25 mouse cellular contexts compared by ENCODE assay signal in the genomic region with DNA sequence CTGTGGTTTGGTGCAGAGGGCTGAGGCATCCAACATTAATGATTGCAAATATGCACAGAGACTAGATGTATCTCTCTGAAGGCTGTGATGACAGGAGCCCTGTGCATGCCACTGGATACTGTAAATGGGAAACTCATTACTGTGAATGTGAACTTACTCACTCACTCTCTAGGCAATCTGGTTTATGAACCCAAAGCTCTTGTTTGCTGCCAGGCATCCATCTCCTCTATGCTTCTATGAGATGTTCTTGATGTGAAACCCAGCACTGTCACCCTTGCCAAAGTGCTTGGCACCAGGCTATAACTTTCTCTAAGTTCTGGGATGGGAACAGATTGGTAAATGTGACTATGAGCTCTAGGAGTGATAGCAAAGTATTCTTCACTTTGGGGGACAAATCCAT.
"Had no signal": no experiment of that assay in that cellular context is flagged by ENCODE, and none has a peak within 500 bp of the region (broad histone marks: within the 10 kb centered on the region; RNA-seq: fewer than 3 reads in every experiment).

No protein-coding gene starts in this region.

- H3K4me1 ChIP-seq: heart, embryonic 10.5 days; heart, embryonic 12.5 days; intestine, embryonic 15.5 days; limb, embryonic 10.5 days; limb, embryonic 12.5 days; liver, embryonic 13.5 days had no signal

- H3K9ac ChIP-seq: heart, embryonic 12.5 days; hindbrain, embryonic 12.5 days; hindbrain, embryonic 14.5 days; intestine, embryonic 15.5 days; limb, embryonic 12.5 days; liver, embryonic 13.5 days had no signal

- H3K4me3 ChIP-seq: heart, embryonic 10.5 days; heart, embryonic 12.5 days; hindbrain, embryonic 10.5 days; hindbrain, embryonic 12.5 days; intestine, embryonic 15.5 days; layer of hippocampus, adult 2 months; left cerebral cortex, adult 2 months; limb, embryonic 10.5 days; limb, embryonic 12.5 days; liver, embryonic 13.5 days had no signal

- DNase-seq: gastrocnemius, postnatal 14 days; gastrocnemius, postnatal 36 days; heart, adult 11 months; heart, postnatal 10 days; heart, postnatal 4 days; kidney, adult 18-20 months; kidney, adult 8-10 months; kidney, postnatal 10 days; kidney, postnatal 25 days; kidney, postnatal 4 days; liver; liver, embryonic 13.5 days had no signal

- H3K27ac ChIP-seq: heart, embryonic 10.5 days; hindbrain, embryonic 10.5 days; hindbrain, embryonic 12.5 days; hindbrain, embryonic 14.5 days; intestine, embryonic 15.5 days; layer of hippocampus, adult 2 months; left cerebral cortex, adult 2 months; limb, embryonic 10.5 days; limb, embryonic 12.5 days; liver, embryonic 13.5 days had no signal

- H3K36me3 ChIP-seq: heart, embryonic 10.5 days; heart, embryonic 12.5 days; hindbrain, embryonic 10.5 days; hindbrain, embryonic 12.5 days; intestine, embryonic 15.5 days; limb, embryonic 10.5 days; limb, embryonic 12.5 days; liver, embryonic 13.5 days had no signal

- ATAC-seq: hindbrain, embryonic 16.5 days; inflammation-experienced regulatory T-cells, adult 6 months; intestine, embryonic 15.5 days; intestine, postnatal 0 days had no signal

- H3K27me3 ChIP-seq: heart, embryonic 12.5 days; hindbrain, embryonic 12.5 days; intestine, embryonic 15.5 days; limb, embryonic 12.5 days; liver, embryonic 13.5 days had no signal
